Mouse (Mus musculus): ENCODE measurements around the gene Lrit2. TPM values are rescaled to one million over a fixed set of nuclear protein-coding genes. Genes with fewer than 3 reads are reported as not detected.

The Lrit2 gene
- total RNA-seq, 2 experiments from 2014 or later: not detected

GRCm38 (mm10) chr14:37111371-37111770, 43.6 kb downstream of the Lrit2 start:
- DNase-seq: no peak

GRCm38 (mm10) chr14:37112931-37113330, 45.2 kb downstream of the Lrit2 start:
- DNase-seq: no peak

DNA sequence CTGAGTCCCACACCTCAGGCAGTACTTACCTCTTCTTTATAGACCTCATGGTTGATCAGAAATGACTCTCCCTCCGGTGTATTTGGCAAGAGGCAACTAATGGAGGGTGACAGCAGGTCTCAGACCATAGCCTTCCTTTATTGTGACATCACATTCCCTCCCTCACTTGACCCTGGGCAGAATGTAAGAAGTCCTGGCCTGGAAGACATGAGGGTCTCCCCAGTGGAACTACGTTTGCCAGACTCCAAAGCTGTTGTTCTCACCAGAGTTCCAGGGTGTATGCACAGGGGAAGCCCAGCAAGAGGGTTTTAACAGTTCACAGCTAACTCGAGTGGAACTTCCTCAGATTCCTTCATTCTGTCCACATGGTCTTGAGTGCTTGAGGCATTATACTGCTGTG, 46.2 kb downstream of the Lrit2 start, which contains the start of gene 2610528A11Rik:
Gene 2610528A11Rik, minus strand, starts transcription at position 101 of the 400 bp plus-strand sequence.
- DNase-seq: no peak

- no peak for DNase-seq
Measured at GRCm38 (mm10) chr14:37119233-37119632, 51.5 kb downstream of the Lrit2 start.

Other genes starting within 250 kb of the Lrit2 start
- 10 to 100 TPM; 58.0 to 65.8 TPM for gene Ccser2, start 99.2 kb upstream of the Lrit2 start, total RNA-seq (2021)
- gene Rgr, start 19.0 kb upstream of the Lrit2 start, total RNA-seq (2021): under 1 TPM in 1 of 2 experiments, not detected in 1; 0.19 TPM
- not detected for gene Lrit1, start 13.1 kb upstream of the Lrit2 start, total RNA-seq (2021)
- gene Cdhr1, start 30.4 kb downstream of the Lrit2 start, total RNA-seq (2021): not detected
- under 1 TPM; 0.38 to 0.41 TPM for gene 2610528A11Rik, start 46.1 kb downstream of the Lrit2 start, total RNA-seq (2021)
- gene Ghitm, start 67.3 kb downstream of the Lrit2 start, total RNA-seq (2021): 100 to 1,000 TPM; 369 to 406 TPM